Mouse (Mus musculus) testis, adult 2 months (tissue): Measurements from ENCODE around the gene Otud1. TPM values are rescaled to one million over a fixed set of nuclear protein-coding genes. Genes with fewer than 3 reads are reported as not detected.
A peak's percentile ranks its signal among the peaks of the same experiment; 100 is the strongest.

ENCODE experiments used
- H3K27ac ChIP-seq: fragments of 200-500 bp; 2 replicates; pipeline ENCODE4 v1.5.1; 2012; ENCODE audit warnings: low read depth, low read length; ENCODE audit not compliant: control insufficient read depth, insufficient read depth
- H3K27me3 ChIP-seq: fragments of 200-500 bp; 2 replicates; pipeline ENCODE4 v1.6.1; 2012; ENCODE audit warnings: mild to moderate bottlenecking, low read length, moderate library complexity; ENCODE audit not compliant: control insufficient read depth, insufficient read depth
- H3K36me3 ChIP-seq: fragments of 200-500 bp; 2 replicates; pipeline ENCODE4 v1.6.1; 2012; ENCODE audit warnings: mild to moderate bottlenecking, low read length; ENCODE audit not compliant: control insufficient read depth, insufficient read depth
- H3K4me1 ChIP-seq: fragments of 200-500 bp; 2 replicates; pipeline ENCODE4 v1.6.1; 2012; ENCODE audit warnings: low read length; ENCODE audit not compliant: control insufficient read depth, insufficient read depth
- H3K4me3 ChIP-seq: fragments of 200-500 bp; 2 replicates; pipeline ENCODE4 v1.5.1; 2012; ENCODE audit warnings: low read depth, mild to moderate bottlenecking, low read length, moderate library complexity, mixed read lengths; ENCODE audit not compliant: control insufficient read depth
- CTCF ChIP-seq: fragments of 200-500 bp; IDR thresholded peaks from 2 replicates; pipeline ENCODE4 v1.5.1; 2012; ENCODE audit warnings: low read depth, mild to moderate bottlenecking, inconsistent platforms, low read length, moderate library complexity; ENCODE audit not compliant: control insufficient read depth, insufficient read depth, insufficient replicate concordance
- POLR2A ChIP-seq: fragments of 200-500 bp; IDR thresholded peaks from 2 replicates; pipeline ENCODE4 v1.6.1; 2012; ENCODE audit warnings: low read depth, mild to moderate bottlenecking, inconsistent platforms, low read length, moderate library complexity; ENCODE audit not compliant: control insufficient read depth
- polyA plus RNA-seq: library from polyadenylated mRNA; depleted of rRNA; stranded (reverse); fragments of >200 nt; gene quantifications from 2 replicates; pipeline ENCODE4 v1.2.3, GENCODE M21; 2012

The Otud1 gene
- polyA plus RNA-seq, 1 experiment, result 12.8 TPM

DNA sequence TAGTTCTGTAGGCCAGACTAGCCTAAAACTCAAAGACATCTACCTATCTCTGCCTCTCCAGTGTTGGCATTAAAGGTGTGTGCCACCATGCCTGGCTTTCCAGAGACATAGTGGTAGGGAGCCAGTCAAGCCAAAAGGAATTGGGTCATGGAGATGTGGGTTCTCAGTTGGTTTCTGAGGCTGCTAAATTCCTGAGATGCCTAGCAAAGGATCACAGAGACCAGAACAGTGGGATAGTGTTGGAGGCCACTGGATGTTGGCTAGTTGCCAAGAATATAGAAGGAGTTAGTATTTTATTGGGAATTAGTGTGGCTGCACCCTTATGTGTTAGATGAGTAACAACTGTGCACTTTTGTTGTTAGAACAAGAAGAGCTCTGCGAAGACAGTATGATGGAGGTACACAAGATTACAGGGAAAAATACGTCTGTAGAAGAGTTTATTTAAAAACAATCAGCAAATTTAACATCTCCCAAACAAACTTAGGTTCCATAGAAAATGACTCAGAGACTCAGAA is 24.1 kb upstream of the Otud1 start:
- Histone ChIP-seq H3K36me3 (no peaks in the 10 kb centered on the region), H3K27me3 (no peaks in the 10 kb centered on the region), H3K4me1 (no peaks in the 10 kb centered on the region), H3K4me3 (no peak overlapping the region), H3K27ac (no peak overlapping the region)
- no peak for TF ChIP-seq POLR2A
- no peak for TF ChIP-seq CTCF

DNA sequence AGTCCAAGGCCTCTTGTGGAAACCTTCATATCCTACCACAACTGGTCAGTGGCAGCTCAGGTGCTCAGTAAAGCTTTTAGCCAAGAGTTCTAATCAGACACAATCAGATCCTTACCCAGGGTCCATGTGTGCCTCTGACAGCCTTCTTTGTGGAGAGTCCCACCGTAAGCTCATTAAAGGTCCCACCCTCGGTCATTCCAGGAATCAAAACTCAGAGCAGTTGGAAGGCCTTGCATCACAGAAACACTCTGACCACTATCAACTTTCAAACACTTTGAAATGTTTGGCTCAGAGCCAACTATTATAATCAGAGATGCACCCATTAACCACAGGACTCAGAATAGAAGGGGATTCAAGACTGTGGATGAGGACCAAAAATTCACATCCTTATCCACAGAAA is 12.4 kb upstream of the Otud1 start:
- Histone ChIP-seq H3K4me1 (no peaks in the 10 kb centered on the region), H3K4me3 (no peak overlapping the region), H3K27me3 (no peaks in the 10 kb centered on the region), H3K27ac (no peak overlapping the region), H3K36me3 (no peaks in the 10 kb centered on the region)
- TF ChIP-seq CTCF (no peak), POLR2A (no peak)

DNA sequence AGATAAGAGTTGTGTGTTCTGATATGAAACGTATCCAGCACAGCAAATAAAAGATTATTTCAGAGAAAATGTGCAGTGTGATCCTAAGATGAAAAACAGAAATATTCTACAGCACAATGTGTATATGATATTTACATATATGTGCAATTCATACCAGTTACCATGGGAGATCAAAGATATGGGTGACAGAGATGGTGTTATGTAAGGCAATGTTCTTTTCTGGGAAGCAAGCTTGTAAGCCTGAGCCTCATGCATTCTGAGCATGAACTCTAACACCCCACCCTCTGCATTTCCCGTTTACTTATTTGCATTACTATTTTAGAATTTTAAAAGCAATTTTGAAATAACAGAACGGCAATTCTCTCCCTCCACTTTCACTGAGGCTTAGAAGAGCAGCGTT is 11.4 kb upstream of the Otud1 start:
- H3K4me3 ChIP-seq, result no peak overlapping the region
- H3K36me3 ChIP-seq, result no peaks in the 10 kb centered on the region
- H3K27ac ChIP-seq, result no peak overlapping the region
- TF ChIP-seq POLR2A (no peak), CTCF (no peak)
- H3K27me3 ChIP-seq, result no peaks in the 10 kb centered on the region
- no peaks in the 10 kb centered on the region for H3K4me1 ChIP-seq

DNA sequence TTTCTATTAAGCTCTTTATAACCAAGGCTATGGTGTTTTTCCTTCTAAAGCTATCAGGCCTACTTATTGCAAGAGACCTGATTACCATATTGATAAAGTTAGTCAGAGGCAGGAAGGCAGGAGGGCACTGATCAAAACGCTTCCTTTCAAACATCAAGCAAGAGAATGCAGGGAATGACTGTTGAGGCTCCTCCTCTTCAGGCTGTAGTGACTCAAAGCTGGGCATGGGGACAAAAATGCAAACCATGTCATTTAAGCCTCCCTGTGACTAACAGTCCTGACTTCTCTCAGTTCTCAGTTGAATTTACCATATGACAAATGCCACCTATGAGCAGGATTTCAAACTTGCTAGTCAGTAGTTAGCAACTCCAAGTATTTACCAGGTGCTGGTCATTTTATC is 10.6 kb upstream of the Otud1 start:
- no peak overlapping the region for H3K4me3 ChIP-seq
- no peaks in the 10 kb centered on the region for H3K36me3 ChIP-seq
- H3K27me3 ChIP-seq, result no peaks in the 10 kb centered on the region
- no peak overlapping the region for H3K27ac ChIP-seq
- no peaks in the 10 kb centered on the region for H3K4me1 ChIP-seq
- TF ChIP-seq CTCF (no peak), POLR2A (no peak)

DNA sequence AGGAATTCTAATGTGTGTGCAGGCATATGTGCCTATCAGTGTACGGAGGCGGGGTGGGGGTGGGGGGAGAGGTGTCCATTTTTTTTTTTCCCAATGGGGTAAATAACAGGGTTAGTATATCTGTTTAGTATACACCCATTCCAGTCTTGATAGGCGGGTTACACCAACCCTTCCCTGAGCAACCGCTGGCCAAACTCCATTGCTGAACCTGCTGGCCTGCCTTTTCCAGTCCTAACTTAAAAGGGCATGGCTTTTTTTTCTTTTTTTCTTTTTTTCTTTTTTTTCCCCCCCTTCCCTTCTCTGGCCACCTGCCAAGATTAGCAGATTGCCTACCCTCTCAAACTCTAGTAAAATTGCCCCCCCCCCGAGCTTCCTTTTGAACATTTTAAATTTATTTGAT is 1.1 kb upstream of the Otud1 start:
- peak overlapping the region; percentile 93 for H3K4me3 ChIP-seq
- TF ChIP-seq POLR2A (no peak), CTCF (no peak)
- no peaks in the 10 kb centered on the region for H3K27me3 ChIP-seq
- H3K4me1 ChIP-seq, result no peaks in the 10 kb centered on the region; the same call in none of the 2 replicates
- H3K27ac ChIP-seq, result no peak overlapping the region
- H3K36me3 ChIP-seq, result no peaks in the 10 kb centered on the region

DNA sequence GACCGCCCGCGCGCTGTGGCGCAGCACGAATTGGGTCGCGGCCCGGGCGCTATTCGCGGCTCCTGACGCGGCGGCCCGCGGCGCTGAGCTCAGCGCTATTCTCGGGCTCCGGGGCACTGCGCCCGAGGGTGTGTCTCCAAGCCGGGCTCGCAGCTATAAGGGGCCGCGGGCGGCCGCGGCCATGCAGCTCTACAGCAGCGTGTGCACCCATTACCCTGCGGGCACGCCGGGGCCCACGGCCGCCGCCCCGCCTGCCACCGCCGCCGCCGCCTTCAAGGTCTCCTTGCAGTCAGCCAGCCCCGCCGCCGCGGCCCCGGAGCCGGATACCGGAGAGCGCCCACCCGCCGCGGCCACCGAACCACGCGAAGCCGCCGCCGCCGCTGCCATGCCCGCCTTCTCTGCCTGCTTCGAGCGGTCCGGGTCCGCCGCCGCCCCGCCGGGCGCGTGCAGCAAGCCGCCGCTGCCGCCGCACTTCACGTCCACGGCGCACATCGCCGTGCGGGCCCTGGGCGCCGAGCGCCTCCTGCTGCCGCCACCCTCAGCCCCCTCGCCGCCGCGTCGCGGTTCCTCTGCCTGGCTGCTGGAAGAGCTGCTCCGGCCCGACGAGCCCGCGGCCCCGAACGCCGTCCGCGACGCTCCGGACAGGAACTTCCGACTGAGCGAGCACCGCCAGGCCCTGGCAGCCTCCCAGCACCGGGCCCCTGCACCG is 483 bp downstream of the Otud1 start:
- no peak for TF ChIP-seq CTCF
- no peak for TF ChIP-seq POLR2A
- no peaks in the 10 kb centered on the region for H3K27me3 ChIP-seq
- peak overlapping the region; percentile 96 for H3K27ac ChIP-seq
- H3K4me1 ChIP-seq, result no peaks in the 10 kb centered on the region; the same call in none of the 2 replicates
- H3K36me3 ChIP-seq, result no peaks in the 10 kb centered on the region
- peak overlapping the region; percentile 93 for H3K4me3 ChIP-seq

- Histone ChIP-seq H3K4me1 (no peaks in the 10 kb centered on the region; the same call in none of the 2 replicates), H3K36me3 (no peaks in the 10 kb centered on the region), H3K4me3 (peak overlapping the region; percentile 93), H3K27ac (peak overlapping the region; percentile 96), H3K27me3 (no peaks in the 10 kb centered on the region)
- TF ChIP-seq CTCF (no peak), POLR2A (no peak)
Measured at GRCm38 (mm10) chr2:19658661-19659384, 1.3 kb downstream of the Otud1 start.

DNA sequence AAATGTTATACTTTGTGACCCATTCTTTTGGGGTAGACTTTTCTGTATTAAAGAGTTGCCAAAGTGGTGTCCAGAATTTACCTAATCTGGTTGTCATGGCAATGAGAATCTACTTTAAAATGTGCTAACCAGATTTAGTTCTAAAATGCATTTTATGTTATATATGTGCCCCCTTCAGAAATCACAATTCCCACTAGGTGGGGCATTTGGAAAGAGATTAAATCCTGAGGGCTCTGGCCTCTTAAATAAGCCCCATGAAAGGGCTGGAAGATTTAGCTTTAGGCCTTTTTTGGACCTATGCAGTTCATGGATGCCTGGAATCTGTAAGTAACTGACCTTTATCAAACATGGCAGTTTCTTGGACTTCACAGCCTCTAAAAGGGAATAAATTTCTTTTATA is 3.3 kb downstream of the Otud1 start:
- TF ChIP-seq POLR2A (no peak), CTCF (no peak)
- Histone ChIP-seq H3K4me1 (no peaks in the 10 kb centered on the region; the same call in none of the 2 replicates), H3K4me3 (no peak overlapping the region)

More for the DNA sequence above, 3.3 kb downstream of the Otud1 start:
- Histone ChIP-seq H3K36me3 (no peaks in the 10 kb centered on the region), H3K27ac (no peak overlapping the region), H3K27me3 (no peaks in the 10 kb centered on the region)
